Mouse (Mus musculus): Measurements from ENCODE around the gene Plcl2. TPM values are rescaled to one million over a fixed set of nuclear protein-coding genes. Genes with fewer than 3 reads are reported as not detected.

The Plcl2 gene
- polyA plus RNA-seq, 1 experiment from 2014 or later: 5.6 TPM

DNA sequence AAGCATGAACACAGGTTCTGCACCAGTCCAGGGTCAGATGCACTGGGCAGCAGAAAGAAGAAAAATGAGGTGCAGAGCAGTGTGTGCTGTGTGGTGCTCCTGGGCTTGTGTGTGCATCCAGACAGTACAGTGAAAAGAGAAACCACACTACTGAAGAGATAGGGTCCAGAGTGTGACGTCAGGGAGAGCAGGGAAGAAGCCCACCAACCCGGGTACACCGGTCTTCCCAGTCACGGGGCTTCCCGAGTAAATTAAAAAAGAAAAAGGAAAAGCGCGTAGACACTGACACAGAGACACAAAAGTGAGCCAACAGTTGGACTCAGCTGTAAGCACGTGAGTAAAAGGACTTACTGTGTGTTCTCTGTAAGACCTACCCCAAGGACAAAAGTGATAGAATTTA, 149.7 kb downstream of the Plcl2 start:
- no peak overlapping the region for H3K4me2 ChIP-seq (replicated peaks; ENCODE audit: low read depth, low read length)
- no peak for ATAC-seq (ENCODE audit: low FRiP score, low TSS enrichment)
- no peak overlapping the region for H3K27ac ChIP-seq (ENCODE audit: low read depth, low read length)
- no peak overlapping the region for H3K4me3 ChIP-seq (ENCODE audit: low read length)
- peaks cover 3% of the 10 kb centered on the region; the same call in 1 of the 2 replicates for H3K9me3 ChIP-seq (ENCODE audit: control insufficient read depth, low read length)
- no peaks in the 10 kb centered on the region for H3K36me3 ChIP-seq (ENCODE audit: control insufficient read depth, insufficient read depth, low read length)
- no peaks in the 10 kb centered on the region for H3K4me1 ChIP-seq (ENCODE audit: control insufficient read depth, insufficient read depth, low read length)
- WGBS: 93% methylated on average over 8 of the region's 8 CpGs
- H3K27me3 ChIP-seq (ENCODE audit: control insufficient read depth, insufficient read depth, low read length): no peaks in the 10 kb centered on the region
- no peak overlapping the region for H3K9ac ChIP-seq (ENCODE audit: low read depth, low read length)

- 94% methylated on average over 9 of the region's 9 CpGs for WGBS
- no peaks in the 10 kb centered on the region for H3K9me3 ChIP-seq (ENCODE audit: control insufficient read depth, low read length)
- H3K36me3 ChIP-seq (ENCODE audit: control insufficient read depth, insufficient read depth, low read length): no peaks in the 10 kb centered on the region
These were observed 158.4 kb downstream of the Plcl2 start for GRCm38 (mm10) chr17:50667596-50667995.

GRCm38 (mm10) chr17:50668681-50669208, 159.5 kb downstream of the Plcl2 start:
- Histone ChIP-seq H3K36me3 (ENCODE audit: control insufficient read depth, insufficient read depth, low read length) (no peaks in the 10 kb centered on the region), H3K9me3 (ENCODE audit: control insufficient read depth, low read length) (no peaks in the 10 kb centered on the region), H3K9ac (ENCODE audit: low read depth, low read length) (no peak overlapping the region), H3K4me3 (ENCODE audit: low read length) (no peak overlapping the region), H3K4me1 (ENCODE audit: control insufficient read depth, insufficient read depth, low read length) (no peaks in the 10 kb centered on the region), H3K4me2 (replicated peaks; ENCODE audit: low read depth, low read length) (no peak overlapping the region), H3K27me3 (ENCODE audit: control insufficient read depth, insufficient read depth, low read length) (no peaks in the 10 kb centered on the region), H3K27ac (ENCODE audit: low read depth, low read length) (no peak overlapping the region)
- ATAC-seq (ENCODE audit: low FRiP score, low TSS enrichment): no peak
- WGBS: 84% methylated on average over 4 of the region's 4 CpGs

More at GRCm38 (mm10) chr17:50667596-50667995, 158.4 kb downstream of the Plcl2 start:
- ATAC-seq (ENCODE audit: low FRiP score, low TSS enrichment): no peak
- H3K27me3 ChIP-seq (ENCODE audit: control insufficient read depth, insufficient read depth, low read length): no peaks in the 10 kb centered on the region
- H3K4me2 ChIP-seq (replicated peaks; ENCODE audit: low read depth, low read length): no peak overlapping the region
- no peaks in the 10 kb centered on the region for H3K4me1 ChIP-seq (ENCODE audit: control insufficient read depth, insufficient read depth, low read length)
- no peak overlapping the region for H3K4me3 ChIP-seq (ENCODE audit: low read length)
- no peak overlapping the region for H3K9ac ChIP-seq (ENCODE audit: low read depth, low read length)
- H3K27ac ChIP-seq (ENCODE audit: low read depth, low read length): no peak overlapping the region

DNA sequence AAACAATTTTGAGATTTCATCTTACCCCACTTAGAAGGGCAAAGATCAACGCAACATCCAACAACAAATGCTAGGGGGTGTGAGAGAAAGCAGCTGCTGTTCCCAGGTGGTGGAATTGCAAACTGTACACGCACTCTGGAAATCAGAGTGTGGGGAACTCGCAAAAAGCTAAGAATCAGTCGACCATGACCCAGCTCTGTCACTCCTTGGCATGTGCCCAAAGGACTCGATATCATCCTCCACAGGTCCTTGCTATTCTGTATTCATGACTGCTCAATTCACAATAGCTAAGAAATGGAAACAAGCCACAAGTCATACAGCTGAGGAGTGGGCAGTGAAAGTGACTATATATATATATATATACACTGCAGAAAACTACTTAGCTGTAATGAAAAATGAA, 162.2 kb downstream of the Plcl2 start:
- no peak overlapping the region for H3K4me3 ChIP-seq (ENCODE audit: low read length)
- H3K4me1 ChIP-seq (ENCODE audit: control insufficient read depth, insufficient read depth, low read length): no peaks in the 10 kb centered on the region
- H3K27me3 ChIP-seq (ENCODE audit: control insufficient read depth, insufficient read depth, low read length): no peaks in the 10 kb centered on the region
- H3K9ac ChIP-seq (ENCODE audit: low read depth, low read length): no peak overlapping the region
- no peaks in the 10 kb centered on the region for H3K9me3 ChIP-seq (ENCODE audit: control insufficient read depth, low read length)
- no peaks in the 10 kb centered on the region for H3K36me3 ChIP-seq (ENCODE audit: control insufficient read depth, insufficient read depth, low read length)
- ATAC-seq (ENCODE audit: low FRiP score, low TSS enrichment): no peak
- no peak overlapping the region for H3K4me2 ChIP-seq (replicated peaks; ENCODE audit: low read depth, low read length)
- H3K27ac ChIP-seq (ENCODE audit: low read depth, low read length): no peak overlapping the region
- 64% methylated on average over 5 of the region's 5 CpGs for WGBS

DNA sequence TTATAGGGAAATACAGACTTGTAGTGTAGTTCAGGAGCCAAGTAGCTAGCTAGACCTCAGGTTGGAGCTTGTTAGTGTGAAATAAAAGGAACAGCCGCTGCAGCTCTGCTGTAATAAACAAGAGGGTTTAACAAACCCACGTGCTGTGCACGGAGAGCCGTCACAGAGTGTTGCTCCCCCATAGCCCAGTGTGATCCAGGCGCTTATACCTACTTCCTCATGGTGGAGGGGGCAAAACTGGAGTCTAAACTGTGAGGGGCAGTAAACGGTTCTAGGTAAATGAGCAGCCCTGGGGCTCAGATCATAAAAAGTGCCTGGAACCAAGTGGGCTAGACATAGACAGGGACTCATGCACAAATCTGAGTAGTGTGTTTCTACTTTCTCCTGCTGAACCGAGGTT, 165.4 kb downstream of the Plcl2 start:
- no peak for ATAC-seq (ENCODE audit: low FRiP score, low TSS enrichment)
- H3K4me2 ChIP-seq (replicated peaks; ENCODE audit: low read depth, low read length): no peak overlapping the region
- no peaks in the 10 kb centered on the region for H3K36me3 ChIP-seq (ENCODE audit: control insufficient read depth, insufficient read depth, low read length)
- no peak overlapping the region for H3K27ac ChIP-seq (ENCODE audit: low read depth, low read length)
- no peaks in the 10 kb centered on the region for H3K9me3 ChIP-seq (ENCODE audit: control insufficient read depth, low read length)
- no peak overlapping the region for H3K9ac ChIP-seq (ENCODE audit: low read depth, low read length)
- H3K4me3 ChIP-seq (ENCODE audit: low read length): no peak overlapping the region
- no peaks in the 10 kb centered on the region for H3K27me3 ChIP-seq (ENCODE audit: control insufficient read depth, insufficient read depth, low read length)
- 86% methylated on average over 7 of the region's 7 CpGs for whole genome bisulfite sequencing
- no peaks in the 10 kb centered on the region for H3K4me1 ChIP-seq (ENCODE audit: control insufficient read depth, insufficient read depth, low read length)

GRCm38 (mm10) chr17:50675231-50675630, 166.0 kb downstream of the Plcl2 start:
- no peaks in the 10 kb centered on the region for H3K36me3 ChIP-seq (ENCODE audit: control insufficient read depth, insufficient read depth, low read length)
- H3K27me3 ChIP-seq (ENCODE audit: control insufficient read depth, insufficient read depth, low read length): no peaks in the 10 kb centered on the region
- no peak for ATAC-seq (ENCODE audit: low FRiP score, low TSS enrichment)
- H3K4me1 ChIP-seq (ENCODE audit: control insufficient read depth, insufficient read depth, low read length): no peaks in the 10 kb centered on the region
- no peak overlapping the region for H3K4me3 ChIP-seq (ENCODE audit: low read length)
- WGBS: 63% methylated on average over 11 of the region's 11 CpGs
- no peak overlapping the region for H3K9ac ChIP-seq (ENCODE audit: low read depth, low read length)
- no peak overlapping the region for H3K27ac ChIP-seq (ENCODE audit: low read depth, low read length)
- no peak overlapping the region for H3K4me2 ChIP-seq (replicated peaks; ENCODE audit: low read depth, low read length)
- no peaks in the 10 kb centered on the region for H3K9me3 ChIP-seq (ENCODE audit: control insufficient read depth, low read length)

GRCm38 (mm10) chr17:50677334-50677733, 168.1 kb downstream of the Plcl2 start:
- Histone ChIP-seq H3K36me3 (ENCODE audit: control insufficient read depth, insufficient read depth, low read length) (no peaks in the 10 kb centered on the region), H3K4me2 (replicated peaks; ENCODE audit: low read depth, low read length) (no peak overlapping the region), H3K4me1 (ENCODE audit: control insufficient read depth, insufficient read depth, low read length) (no peaks in the 10 kb centered on the region), H3K4me3 (ENCODE audit: low read length) (no peak overlapping the region), H3K27me3 (ENCODE audit: control insufficient read depth, insufficient read depth, low read length) (no peaks in the 10 kb centered on the region), H3K9ac (ENCODE audit: low read depth, low read length) (no peak overlapping the region), H3K27ac (ENCODE audit: low read depth, low read length) (no peak overlapping the region), H3K9me3 (ENCODE audit: control insufficient read depth, low read length) (no peaks in the 10 kb centered on the region)
- WGBS: 94% methylated on average over 14 of the region's 14 CpGs
- ATAC-seq (ENCODE audit: low FRiP score, low TSS enrichment): no peak

DNA sequence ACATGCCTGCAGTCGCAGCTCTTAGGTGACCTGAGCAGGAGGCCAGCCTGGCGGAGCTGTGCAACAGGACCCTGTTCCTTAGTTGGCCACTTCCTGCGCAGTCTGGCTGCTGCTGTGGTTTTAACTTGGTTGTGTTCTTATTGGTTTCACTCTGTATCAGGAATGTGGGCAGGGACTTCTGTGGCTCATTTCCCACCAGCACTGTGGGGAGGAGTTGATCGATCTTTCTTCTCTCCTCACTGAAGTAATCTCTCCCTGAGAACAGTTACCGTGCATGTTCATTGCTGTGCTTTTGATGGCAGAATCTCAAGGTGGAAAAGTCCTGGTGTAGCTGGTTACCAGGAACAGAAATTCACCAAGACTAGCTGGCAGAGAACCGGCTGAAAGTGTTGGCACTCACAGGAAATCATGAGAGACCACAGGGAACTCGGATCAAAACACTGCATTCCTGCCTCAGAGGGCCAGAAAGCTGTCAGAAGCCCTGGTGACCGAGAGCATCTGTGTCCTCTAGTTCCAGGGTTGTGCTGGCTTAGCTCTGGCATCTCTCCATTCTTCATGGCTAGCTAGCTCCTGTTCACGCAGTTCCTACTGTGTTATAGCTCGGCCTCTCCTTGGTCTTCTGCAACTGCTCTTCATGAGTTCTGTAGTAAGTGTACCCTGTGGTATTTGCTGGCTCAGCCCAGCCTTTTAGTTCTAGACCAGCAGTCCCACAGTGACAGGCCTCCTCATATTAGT, 168.9 kb downstream of the Plcl2 start:
- H3K9me3 ChIP-seq (ENCODE audit: control insufficient read depth, low read length): no peaks in the 10 kb centered on the region
- no peaks in the 10 kb centered on the region for H3K4me1 ChIP-seq (ENCODE audit: control insufficient read depth, insufficient read depth, low read length)
- 61% methylated on average over 10 of the region's 10 CpGs for WGBS
- H3K36me3 ChIP-seq (ENCODE audit: control insufficient read depth, insufficient read depth, low read length): no peaks in the 10 kb centered on the region
- H3K27me3 ChIP-seq (ENCODE audit: control insufficient read depth, insufficient read depth, low read length): no peaks in the 10 kb centered on the region
- no peak overlapping the region for H3K9ac ChIP-seq (ENCODE audit: low read depth, low read length)
- H3K4me3 ChIP-seq (ENCODE audit: low read length): no peak overlapping the region
- peak; percentile 35; the same call in 1 of the 2 replicates for ATAC-seq (ENCODE audit: low FRiP score, low TSS enrichment)
- no peak overlapping the region for H3K4me2 ChIP-seq (replicated peaks; ENCODE audit: low read depth, low read length)
- no peak overlapping the region; the same call in 1 of the 2 replicates for H3K27ac ChIP-seq (ENCODE audit: low read depth, low read length)

- Histone ChIP-seq H3K36me3 (ENCODE audit: control insufficient read depth, insufficient read depth, low read length) (no peaks in the 10 kb centered on the region), H3K27me3 (ENCODE audit: control insufficient read depth, insufficient read depth, low read length) (no peaks in the 10 kb centered on the region), H3K9me3 (ENCODE audit: control insufficient read depth, low read length) (no peaks in the 10 kb centered on the region), H3K9ac (ENCODE audit: low read depth, low read length) (no peak overlapping the region), H3K4me2 (replicated peaks; ENCODE audit: low read depth, low read length) (no peak overlapping the region), H3K4me1 (ENCODE audit: control insufficient read depth, insufficient read depth, low read length) (no peaks in the 10 kb centered on the region), H3K4me3 (ENCODE audit: low read length) (no peak overlapping the region), H3K27ac (ENCODE audit: low read depth, low read length) (no peak overlapping the region; the same call in 1 of the 2 replicates)
- no peak for ATAC-seq (ENCODE audit: low FRiP score, low TSS enrichment)
- 79% methylated on average over 2 of the region's 2 CpGs for WGBS
These were observed 169.5 kb downstream of the Plcl2 start for GRCm38 (mm10) chr17:50678748-50679147.

Measured in kidney, embryonic 14.5 days (tissue).